Mouse (Mus musculus) ES-CJ7 (cell line): ENCODE measurements at regions not wholly inside any gene's neighbourhood (a gene's known extent, or its start where the extent isn't known, plus 50 kb on each side); places are given as distances from the start of the nearest gene placed in this dataset.
A peak's percentile ranks its signal among the peaks of the same experiment; 100 is the strongest.

Experiments
- DNase-seq: peaks from one replicate; pipeline ENCODE4 v3.0.0; 2011; ENCODE audit warnings: low read depth, low spot score

GRCm38 (mm10) chr12:68683176-68683575, 475.8 kb downstream of the Rps29 start:
- DNase-seq: no peak

DNA sequence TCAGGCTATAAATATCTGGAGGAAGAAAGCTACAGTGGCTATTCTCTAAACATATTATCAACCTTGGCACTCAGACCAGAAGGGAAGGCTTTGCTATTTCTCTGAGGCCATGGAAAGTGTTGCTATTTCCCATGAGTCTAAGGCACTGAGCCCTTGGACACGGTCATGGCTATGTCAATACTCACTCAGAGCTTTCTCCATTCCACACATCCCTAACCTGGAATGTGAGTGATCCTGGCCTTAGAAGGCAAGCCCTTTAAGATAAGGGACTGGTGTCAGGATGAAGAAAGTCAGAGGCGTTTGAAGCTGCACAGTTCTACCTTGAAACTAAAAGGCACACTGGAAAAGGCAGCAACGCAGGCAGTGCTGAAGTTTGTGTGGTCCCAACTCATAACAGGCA, 478.3 kb downstream of the Rps29 start:
- no peak for DNase-seq

DNA sequence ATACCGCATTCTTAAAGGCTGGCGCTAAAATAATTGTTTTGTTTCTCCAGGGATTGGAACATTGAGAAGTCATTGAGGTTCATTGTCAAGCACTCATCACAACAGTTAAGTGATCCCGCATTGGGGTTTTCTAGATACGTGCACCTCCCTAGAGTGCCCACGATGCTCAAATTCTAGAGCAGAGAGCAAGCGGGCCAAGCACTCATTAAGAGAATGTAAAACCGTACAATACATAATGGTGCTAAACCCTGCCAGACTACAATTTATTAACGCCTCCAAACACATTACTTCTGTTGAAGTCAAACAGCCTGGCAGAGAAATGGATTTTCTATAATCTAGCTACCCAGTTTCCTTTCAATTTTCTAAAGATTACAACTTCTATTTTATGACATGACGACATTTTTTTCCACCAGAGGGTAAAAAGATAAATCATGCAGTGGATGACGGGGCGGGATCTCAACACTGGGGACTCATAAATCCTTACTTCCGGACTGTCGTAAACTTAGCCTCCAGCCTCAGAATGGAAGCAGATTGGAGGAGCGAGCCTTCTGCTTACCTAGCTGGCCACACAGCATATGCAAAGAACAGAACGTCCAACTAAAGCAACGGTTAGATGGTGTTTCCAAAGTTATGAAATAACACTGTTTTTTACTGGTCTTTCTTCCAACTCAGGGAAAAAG, 482.8 kb downstream of the Rps29 start:
- DNase-seq: peak; percentile 3

DNA sequence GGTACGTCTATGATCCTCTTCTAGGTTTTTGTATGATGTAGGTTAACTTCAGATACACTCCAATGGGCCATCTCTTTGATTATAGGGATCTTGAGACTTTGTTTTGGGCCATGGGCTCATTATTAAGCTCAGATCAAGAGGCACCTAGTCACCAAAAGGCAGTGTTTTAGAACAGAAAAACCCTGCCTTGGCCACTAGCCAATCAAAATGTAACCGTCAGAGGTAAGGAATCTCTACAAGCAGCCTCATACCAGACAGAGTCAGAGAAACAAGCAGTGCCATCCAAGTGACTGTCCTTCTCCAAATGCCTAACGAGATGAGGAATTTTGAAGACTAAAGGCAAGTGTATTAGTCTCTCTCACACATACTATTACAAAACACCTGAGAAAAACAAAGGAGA, 487.0 kb downstream of the Rps29 start:
- no peak for DNase-seq

DNA sequence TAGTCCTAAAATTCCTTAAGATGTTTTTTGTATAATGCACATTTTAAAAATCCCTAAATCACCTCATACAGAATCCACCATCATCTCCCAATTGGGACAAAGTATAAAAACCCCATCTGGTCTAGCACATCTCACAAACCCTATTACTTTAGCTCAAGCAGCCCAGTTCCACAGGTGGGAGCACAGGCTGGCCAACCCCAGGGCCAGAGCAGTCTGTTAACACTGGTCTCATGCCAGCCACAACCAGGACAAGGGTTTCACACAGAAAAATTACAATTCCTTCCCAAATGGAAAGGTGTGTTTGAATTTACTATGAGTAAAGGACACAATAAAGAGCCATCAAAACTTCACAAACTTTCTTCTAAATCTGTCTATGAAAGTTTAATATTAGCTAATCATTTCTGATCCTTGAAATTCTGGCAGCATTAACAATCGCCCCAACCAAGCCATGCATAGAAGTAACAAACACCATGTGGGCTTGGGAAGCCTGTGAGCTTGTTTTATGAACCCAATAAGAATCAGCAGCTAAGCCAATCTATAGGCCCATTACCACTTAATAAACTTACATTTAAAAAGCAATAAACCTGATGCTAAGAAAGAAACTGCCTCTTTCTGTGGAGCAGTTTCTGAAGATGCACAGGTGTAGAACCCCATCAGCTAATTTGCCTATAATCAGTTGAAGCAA, 512.9 kb downstream of the Rps29 start:
- DNase-seq: no peak

DNA sequence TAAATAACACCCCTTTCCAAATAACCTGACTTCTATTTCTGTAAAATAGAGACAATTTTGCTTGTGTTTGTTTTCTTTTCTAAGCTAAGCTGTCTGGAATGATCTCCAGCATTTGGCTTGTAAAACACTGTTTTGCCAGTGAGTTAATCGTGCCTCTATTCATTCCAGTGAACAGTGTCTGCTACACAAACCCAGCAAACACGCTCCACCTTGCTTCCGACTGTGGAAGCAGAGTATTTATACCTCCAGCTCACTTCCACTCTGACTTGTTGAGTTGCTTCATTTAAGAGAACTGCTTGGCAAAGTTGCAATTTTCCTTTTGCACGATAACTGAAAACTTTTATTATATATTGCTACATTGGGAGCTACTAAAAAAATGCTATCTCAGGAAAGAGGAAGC, 515.3 kb downstream of the Rps29 start:
- no peak for DNase-seq

- DNase-seq: no peak
These were observed 526.5 kb downstream of the Rps29 start for GRCm38 (mm10) chr12:68632441-68632840.

DNA sequence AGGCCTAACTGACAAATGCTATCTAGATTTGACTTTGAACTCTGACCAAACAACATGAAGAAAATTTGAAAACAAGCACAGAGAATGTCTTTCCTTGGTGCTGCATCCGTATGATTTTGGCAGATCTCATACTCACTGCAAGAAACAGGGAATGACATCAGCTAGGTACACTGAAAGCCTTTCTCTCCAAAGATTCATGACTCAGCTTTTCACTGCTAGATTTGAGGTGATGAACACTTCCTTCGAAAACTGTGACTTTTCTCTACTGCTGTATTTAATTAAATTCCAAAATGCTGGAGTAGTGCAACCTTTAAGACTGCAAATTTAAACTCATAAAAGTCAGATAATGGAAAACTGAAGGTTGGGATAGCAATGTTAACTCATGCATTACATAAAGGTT, 540.6 kb downstream of the Rps29 start:
- no peak for DNase-seq

GRCm38 (mm10) chr12:68605417-68606000, 553.5 kb downstream of the Rps29 start:
- DNase-seq: no peak

GRCm38 (mm10) chr12:68604524-68605299, 554.3 kb downstream of the Rps29 start:
- DNase-seq: no peak

DNA sequence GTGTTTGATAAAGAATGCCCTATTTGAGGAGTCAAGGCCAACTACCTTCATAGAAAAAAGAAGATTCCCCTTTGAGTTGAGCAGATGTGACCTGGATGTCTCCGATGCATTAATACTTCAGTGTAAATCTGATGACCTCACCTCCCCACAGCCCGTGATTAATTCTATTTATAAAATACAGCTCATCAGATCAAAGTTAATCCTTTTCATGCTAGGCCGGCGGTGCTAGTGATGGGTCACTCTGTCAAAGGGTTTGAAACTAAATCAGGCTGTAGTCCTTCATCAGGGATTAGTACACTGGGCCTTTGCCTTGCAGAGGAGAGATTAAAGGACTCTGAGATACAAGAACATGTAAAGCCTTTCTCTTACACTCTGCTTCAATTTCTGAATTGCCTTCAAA, 556.3 kb downstream of the Rps29 start:
- no peak for DNase-seq

DNA sequence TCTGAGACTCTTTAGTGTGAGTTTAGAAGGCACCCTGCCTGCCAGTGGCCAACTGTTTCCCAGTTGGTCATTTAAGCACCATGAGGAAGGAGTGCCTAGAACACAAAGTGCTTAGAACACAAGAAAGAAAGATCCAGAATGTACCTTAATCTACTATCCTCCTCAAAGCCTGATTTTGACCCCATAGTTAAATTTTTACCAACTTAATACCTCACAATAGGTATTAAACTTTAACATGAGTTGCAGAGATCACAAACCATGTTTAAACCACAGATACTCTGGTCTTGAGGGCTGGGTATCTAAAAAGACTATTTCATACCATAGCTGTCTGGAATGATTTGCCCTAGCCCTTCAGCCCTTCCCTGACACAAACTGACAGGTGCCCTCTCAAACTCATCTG, 557.6 kb downstream of the Rps29 start:
- no peak for DNase-seq

DNA sequence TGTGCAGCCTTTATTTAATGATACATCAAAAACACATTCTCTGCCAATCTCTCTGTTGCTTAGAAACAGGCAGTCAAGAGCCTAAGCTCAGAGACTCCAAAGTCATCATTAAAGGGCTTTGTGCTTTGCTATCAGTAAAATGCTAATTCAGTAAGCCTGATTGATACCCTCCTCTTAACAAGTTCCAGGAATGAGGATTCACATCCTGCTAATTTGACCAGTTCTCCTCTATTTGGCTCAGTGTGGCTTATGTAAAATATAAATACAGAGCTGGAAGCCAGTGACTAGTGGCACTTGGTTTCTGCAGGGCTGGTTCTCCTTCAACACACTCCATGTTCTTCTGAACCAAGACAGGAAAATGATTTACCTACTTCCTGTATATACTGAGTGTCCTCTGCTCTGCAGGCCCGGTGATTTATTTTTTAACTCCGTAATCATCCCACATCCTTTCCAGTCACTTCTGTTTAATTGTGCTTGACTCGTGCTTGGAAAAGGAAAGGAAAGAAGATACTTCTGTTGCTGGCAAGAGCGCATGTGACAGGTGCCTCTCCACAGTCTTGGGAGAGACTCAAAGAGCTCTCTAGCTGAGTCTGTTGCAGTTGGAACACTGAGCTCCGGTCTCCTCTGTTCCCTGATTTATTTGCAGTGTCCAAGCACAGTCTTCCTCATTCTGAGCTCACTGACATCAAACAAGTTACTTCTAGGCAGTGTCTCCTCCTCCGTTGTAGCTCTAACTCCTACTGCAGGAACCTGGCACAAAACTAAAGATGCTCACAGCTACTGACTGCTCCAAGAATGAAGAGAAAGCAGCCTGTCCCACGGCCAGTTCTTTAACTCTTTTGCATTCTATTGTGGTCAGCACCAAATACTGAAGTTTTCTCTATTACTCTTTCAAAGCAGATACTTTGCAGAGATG, 559.0 kb downstream of the Rps29 start:
- DNase-seq: no peak

DNA sequence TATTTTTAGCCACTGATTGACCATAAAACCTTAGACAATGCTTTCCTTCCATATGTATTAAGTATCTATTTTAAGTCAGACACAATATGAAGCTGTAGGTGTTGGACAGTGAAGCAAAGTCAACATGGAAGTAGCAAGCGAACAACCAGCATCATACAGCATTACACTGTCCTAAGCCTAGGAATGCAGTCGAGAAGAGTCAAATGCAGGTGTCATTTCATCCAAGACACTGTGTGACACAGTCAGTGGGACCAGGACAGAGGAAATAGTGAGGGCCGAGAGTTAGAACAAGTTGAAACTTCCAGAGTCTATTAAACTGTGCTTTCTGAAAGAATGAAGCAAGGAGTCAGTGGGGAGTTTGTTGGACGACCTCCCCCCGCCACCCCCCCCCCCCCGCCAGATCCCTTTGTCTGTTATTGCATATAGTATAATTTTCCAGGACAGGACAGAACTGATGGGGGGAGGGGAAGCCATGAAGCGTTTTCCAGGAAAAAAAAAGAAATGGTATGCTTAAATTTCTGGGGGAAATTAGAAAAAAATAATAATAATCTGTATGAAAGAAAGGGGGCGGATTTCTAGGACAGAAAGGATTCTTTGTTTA, 559.9 kb downstream of the Rps29 start:
- no peak for DNase-seq

GRCm38 (mm10) chr12:68585524-68585872, 573.5 kb downstream of the Rps29 start:
- DNase-seq: no peak

DNA sequence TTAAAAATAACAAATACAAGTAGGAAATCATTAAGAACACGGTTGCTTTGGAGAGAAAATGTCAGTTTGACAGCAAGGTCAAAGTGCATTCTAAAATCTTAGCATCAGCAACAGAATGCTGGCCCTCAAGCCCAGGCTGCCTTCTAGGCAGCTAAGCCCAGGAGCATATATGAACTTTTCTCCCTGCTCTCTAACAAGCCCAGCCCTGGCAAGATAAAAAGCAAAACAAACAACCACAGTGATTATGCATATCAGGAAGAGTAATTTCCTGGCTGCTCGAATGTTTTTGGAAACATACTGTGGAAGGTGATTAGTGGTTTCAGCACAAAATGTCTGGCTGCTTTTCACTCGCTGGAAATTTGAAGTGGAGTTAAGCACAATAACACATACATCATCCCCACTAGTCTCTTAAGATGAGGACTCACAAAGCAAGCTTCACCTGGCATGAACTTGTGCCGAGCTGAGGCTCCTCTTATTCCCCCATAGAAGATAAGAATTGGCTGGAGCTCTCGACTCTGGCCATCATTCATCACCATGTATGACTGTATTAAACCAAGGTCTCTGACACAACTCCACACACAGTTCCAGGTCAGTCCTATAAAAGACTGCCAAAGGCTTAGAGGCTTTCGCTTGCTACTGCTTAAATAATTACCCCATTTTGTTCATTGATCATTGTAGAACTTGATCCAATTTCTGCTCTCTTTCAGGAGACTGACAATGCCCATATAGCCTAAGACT, 574.0 kb downstream of the Rps29 start:
- no peak for DNase-seq

DNA sequence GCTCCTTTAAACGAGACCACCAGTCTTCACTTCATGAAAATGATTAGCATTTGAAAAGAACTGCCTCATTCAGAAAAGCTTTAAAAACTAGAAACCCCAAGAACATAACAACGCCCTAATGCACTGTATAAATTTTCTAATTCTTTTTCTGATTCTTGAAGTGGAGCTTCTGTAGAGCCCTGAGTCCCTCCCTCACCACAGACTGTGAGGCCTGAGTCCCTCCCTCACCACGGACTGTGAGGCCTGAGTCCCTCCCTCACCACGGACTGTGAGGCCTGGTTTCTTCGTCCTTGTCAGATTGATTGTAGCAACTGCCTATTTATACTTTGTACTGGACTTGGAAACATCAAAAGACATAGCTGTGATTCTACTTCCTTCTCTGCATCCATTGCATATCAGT, 579.1 kb downstream of the Rps29 start:
- DNase-seq: no peak

DNA sequence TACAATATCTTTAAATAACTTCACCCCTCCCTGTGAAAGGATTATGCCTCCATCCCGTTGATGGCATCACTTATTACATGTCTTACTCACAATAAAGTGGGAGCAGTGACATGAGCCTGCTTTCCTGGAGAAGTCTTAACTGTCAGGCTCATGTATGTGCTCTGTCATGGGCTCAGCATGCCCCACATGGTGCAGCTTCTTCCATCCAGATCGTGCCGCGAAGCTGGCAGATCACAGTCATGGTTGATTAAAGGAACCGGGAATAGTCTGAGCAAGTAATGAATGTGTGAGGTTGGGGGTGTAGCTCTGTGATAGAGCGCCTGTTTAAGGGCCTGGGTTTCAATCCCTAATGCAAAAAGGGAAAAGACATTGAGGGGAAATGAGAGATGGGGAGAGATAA, 581.5 kb downstream of the Rps29 start:
- DNase-seq: no peak

- no peak for DNase-seq
These were observed 582.1 kb downstream of the Rps29 start for GRCm38 (mm10) chr12:68576855-68577254.

DNA sequence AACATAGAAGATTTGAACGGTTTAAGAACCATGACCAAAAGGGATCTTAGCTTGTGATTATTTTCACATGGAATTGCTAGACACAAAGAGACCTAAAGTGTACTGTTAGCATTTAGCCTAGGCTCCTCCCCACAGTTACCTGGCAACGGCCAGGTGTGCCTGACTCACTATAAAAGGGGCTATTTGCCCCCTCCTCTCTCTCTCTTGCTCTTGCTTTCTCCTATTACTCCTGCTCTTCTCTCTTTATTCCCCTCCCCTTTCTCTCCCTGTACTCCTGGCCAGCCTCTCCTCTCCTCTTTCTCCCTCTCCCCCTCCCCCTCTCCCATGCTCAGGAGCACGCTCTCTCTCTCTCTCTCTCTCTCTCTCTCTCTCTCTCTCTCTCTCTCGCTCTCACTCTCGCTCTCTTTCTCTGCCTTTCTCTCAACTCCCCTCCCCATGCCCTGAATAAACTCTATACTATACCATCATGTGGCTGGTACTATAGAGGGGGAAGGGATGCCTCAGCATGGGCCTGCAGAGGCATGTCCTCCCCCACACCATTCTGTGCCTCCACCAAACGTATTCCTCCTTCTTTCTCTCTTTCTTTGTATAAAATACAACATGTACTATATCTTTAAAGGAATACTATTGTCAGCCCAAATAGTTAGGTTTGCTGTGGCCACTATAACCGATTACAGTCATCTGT, 603.9 kb downstream of the Rps29 start:
- DNase-seq: no peak
